Mouse (Mus musculus): ENCODE measurements around the gene Gm26602.
"Not testable (repeated sequence)": the region's sequence is repeated elsewhere in the genome, so short reads cannot be mapped to it uniquely, and the experiment has no call there.

Gm26602 gene

DNA sequence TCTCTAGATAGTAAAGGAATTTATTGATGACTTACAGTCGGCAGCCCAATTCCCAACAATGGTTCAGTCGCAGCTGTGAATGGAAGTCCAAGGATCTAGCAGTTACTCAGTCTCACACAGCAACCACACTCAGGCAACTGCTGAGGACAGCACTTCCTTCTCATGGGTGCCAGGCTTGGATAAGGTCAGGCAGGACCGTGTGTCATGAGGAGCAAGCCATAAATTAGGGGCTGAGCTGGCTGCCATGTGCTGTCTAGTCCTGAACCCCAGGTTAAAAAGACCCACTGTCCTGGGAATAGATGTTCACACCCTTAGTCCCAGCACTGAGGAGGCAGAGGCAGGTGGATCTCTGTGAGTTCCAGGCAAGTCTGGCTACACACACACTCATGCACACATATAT is 25.7 kb upstream of the Gm26602 start:
- not testable (repeated sequence) for DNase-seq (ENCODE audit: low spot score)

DNA sequence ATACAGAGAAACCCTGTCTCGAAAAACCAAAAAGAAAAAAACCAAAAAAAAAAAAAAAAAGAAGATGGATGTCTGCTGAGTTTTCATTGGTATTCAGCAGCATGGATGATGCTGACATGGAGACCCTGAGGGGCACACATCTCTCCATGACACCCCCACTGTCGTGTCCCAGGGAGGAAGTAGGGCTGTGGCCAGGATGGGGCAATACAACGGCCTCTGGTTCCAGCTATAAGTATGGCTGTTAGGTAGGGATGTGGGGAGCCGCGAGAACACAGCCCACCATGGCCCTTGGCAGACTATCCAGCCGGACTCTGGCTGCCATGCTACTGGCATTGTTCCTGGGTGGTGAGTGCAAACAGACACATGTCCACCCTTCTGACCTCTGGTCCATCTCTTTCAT is 24.6 kb upstream of the Gm26602 start, which contains the start of gene Elane:
Gene Elane (plus strand): TSS at position 194 of the 400 bp plus-strand sequence.
- no peak for DNase-seq (ENCODE audit: low spot score)

- DNase-seq (ENCODE audit: low spot score), result no peak
Measured at GRCm38 (mm10) chr10:79886611-79887010, 24.0 kb upstream of the Gm26602 start.

- no peak for DNase-seq (ENCODE audit: low spot score)
Measured at GRCm38 (mm10) chr10:79889386-79889785, 21.3 kb upstream of the Gm26602 start.

GRCm38 (mm10) chr10:79890670-79891069 is 20.0 kb upstream of the Gm26602 start, which contains the start of gene Cfd:
Cfd (plus strand) TSS chr10:79890853.
- no peak for DNase-seq (ENCODE audit: low spot score)

GRCm38 (mm10) chr10:79892451-79893118 is 18.1 kb upstream of the Gm26602 start:
- peak; percentile 88 for DNase-seq (ENCODE audit: low spot score)

GRCm38 (mm10) chr10:79896306-79896705 is 14.3 kb upstream of the Gm26602 start:
- DNase-seq (ENCODE audit: low spot score), result no peak

- no peak for DNase-seq (ENCODE audit: low spot score)
Measured at GRCm38 (mm10) chr10:79896814-79897213, 13.8 kb upstream of the Gm26602 start.

DNA sequence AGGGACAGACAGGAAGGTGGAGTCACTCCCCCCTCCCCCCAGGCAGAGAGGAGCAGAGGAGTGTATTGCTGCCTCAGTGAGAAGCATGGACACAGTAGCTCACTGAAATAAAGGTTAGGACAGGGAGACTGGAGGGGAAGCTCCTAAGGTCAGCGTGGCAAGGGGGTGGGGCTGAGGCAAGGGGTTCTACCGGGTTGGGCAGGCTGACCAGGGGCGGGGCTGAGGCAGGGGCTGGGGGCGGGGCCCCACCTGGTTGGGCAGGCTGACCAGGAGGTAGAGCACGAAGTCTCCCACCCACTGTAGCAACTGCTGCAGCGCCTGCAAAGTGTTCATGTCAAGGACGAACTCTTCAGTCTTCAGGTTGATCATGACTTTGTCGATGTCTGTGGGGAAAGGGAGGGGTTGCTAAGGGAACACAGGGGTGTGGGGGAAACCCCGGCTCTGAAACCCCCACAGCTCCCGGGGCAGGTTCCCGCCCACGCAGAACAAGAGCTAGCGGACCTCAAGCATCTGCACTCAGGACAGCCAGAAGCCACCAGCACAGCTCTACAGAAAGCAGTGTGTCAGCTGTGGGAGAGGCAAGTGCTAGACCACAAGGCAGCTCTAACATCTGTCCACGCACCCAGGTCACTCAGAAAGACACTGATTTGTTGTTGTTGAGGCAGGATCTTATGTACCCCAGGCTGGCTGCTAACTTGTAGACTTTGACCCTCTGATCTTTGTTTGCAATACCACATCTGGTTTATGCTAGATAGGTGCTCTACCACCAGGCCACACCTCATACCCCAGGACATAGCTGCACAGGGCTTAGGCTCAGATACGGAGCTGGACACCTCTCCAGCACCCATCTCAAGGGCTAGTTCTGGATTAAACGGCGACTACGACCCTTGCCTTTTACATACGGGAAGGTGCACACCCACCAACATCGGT is 13.1 kb upstream of the Gm26602 start:
- DNase-seq (ENCODE audit: low spot score), result no peak

GRCm38 (mm10) chr10:79900951-79901410 is 9.7 kb upstream of the Gm26602 start:
- no peak for DNase-seq (ENCODE audit: low spot score)

- DNase-seq (ENCODE audit: low spot score), result no peak
Measured at GRCm38 (mm10) chr10:79906712-79907111, 3.9 kb upstream of the Gm26602 start.

GRCm38 (mm10) chr10:79907415-79907814 is 3.2 kb upstream of the Gm26602 start:
- DNase-seq (ENCODE audit: low spot score), result no peak

DNA sequence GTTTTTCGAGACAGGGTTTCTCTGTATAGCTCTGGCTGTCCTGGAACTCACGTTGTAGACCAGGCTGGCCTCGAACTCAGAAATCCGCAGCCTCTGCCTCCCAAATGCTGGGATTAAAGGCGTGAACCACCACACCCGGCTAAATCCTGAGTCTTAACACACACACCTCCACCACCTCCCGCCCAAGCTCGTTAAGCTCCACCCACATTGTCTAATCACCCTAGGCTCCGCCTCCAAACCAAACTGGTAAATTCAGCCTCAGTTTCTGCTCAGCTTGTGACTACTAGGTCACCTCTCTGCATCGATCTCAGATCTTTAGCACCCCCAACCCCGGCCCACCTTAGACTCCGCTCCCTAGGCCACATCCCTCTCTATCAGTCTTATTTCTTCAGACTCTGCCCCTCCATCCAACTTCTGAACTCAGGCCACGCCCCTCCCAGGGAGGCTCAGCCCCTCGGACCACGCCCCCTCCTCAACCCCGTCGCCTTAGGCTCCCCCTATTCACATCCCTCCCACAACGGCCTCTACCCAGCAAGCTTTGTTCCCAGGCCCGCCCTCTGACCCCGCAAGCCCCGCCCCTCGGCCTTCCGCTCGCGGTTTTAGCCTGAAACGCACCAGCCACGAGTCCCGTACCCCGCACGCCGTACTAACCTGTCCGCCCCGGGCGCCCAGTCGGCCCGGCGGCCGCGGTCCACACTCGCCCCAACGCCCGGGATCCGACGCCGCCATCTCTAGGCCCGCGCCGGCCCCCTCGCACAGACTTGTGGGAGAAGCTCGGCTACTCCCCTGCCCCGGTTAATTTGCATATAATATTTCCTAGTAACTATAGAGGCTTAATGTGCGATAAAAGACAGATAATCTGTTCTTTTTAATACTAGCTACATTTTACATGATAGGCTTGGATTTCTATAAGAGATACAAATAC is 2.2 kb upstream of the Gm26602 start, which contains the start of gene Med16:
Gene Med16 (minus strand): TSS at position 757 of the 925 bp plus-strand sequence.
- DNase-seq (ENCODE audit: low spot score), result peak; percentile 99

DNA sequence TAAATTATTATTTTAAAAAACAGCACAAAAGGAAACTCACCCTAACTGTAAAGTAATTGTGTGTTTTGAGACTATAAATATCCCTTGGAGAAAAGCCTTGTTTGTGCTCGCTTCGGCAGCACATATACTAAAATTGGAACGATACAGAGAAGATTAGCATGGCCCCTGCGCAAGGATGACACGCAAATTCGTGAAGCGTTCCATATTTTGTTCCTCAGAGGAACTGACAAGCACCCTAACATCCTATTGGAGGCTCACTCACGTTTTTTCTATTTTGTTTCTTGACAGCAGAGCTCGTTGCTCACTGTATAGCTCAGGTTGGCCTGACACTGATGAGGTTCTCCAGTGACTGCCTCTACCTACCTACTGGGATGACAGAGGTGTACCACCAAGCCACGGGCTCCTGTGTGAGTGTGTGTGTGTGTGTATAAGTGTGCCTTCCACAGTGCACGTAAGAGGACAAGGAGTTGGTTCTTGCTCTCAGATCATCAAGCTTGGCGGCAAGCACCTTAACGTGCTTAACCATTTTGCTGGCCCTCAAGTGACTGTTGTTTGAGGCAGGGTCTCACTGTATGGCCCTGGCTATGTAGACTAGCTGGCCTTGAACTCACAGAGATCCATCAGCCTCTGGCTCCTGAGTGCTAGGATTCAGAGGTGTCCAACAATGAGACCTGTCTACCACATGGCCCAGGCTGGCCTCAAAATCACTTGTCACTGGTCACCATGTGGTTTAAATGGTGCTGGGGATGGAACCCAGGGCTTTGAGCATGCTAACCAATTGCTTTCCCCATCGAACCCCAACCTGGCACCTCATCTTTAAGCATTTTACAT is 1.3 kb upstream of the Gm26602 start:
- DNase-seq (ENCODE audit: low spot score), result no peak

- no peak for DNase-seq (ENCODE audit: low spot score)
Measured at GRCm38 (mm10) chr10:79912412-79912811, 1.8 kb downstream of the Gm26602 start.

- no peak for DNase-seq (ENCODE audit: low spot score)
Measured at GRCm38 (mm10) chr10:79914131-79914947, 3.7 kb downstream of the Gm26602 start.

- DNase-seq (ENCODE audit: low spot score), result no peak
Measured at GRCm38 (mm10) chr10:79914948-79915596, 4.4 kb downstream of the Gm26602 start.

DNA sequence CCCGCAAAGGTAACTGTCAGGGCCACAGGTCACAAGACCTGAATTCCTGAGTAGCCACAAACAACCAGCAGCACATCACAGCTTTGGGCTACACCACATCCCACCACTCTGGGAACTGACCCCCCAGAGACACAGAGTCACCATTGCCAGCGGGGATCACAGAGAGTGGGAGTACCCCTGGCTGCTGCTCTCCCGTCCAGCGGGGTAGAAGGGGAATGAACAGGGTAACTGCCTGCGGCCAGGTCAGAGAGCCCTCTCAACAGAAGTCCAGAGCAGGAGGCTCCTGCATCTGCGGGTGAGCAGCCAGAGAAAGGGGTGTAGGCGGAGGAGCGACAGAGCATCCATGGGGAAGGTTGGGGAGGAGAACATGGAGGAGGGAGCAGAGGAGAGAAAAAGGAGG is 5.4 kb downstream of the Gm26602 start:
- no peak for DNase-seq (ENCODE audit: low spot score)

DNA sequence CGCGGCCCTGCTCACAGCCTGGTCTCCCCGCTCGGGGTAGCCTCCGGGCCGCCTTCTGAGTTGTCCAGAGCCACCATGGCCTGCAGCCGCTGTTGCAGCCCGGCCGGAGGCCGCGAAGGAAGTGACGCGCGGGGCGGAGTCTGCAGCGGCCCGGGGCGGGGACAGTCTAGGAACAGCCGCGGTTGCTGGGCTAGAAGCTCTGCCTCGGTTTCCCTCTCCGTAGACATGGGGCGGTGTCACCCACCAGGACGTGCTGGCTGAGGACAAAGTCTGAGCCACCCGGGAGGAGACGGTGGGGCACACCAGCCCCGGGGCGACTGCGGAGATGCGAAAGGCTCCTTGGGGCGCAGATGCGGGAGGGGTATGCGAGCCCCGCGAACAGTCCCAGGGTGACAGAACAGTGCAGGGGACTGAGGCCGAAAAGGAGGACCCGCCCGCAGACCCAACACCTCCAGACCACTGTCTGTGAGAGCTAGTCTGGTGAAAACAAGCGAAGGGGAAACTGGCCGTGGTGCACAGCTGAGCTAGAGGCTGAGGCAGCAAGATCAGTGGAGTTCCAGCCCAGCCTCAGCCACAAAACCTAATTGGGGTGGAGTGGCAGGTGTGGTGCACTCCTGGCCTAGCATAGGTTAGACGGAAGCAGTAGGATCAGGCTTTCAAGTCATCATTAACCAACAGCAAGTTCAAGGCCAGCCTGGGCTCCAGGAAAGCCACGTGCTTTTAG is 6.3 kb downstream of the Gm26602 start, which contains the start of gene Kiss1r:
Gene Kiss1r (plus strand): TSS at position 164 of the 724 bp plus-strand sequence.
- peak; percentile 94 for DNase-seq (ENCODE audit: low spot score)

All from testis, postnatal 10 days (tissue).